Mouse (Mus musculus): Measurements from ENCODE around the gene Ptgr2. TPM values are rescaled to one million over a fixed set of nuclear protein-coding genes. Genes with fewer than 3 reads are reported as not detected.
"Not testable (repeated sequence)": the region's sequence is repeated elsewhere in the genome, so short reads cannot be mapped to it uniquely, and the experiment has no call there.

Gene Ptgr2
- total RNA-seq, 2 experiments from 2014 or later: 56.3 to 98.8 TPM

DNA sequence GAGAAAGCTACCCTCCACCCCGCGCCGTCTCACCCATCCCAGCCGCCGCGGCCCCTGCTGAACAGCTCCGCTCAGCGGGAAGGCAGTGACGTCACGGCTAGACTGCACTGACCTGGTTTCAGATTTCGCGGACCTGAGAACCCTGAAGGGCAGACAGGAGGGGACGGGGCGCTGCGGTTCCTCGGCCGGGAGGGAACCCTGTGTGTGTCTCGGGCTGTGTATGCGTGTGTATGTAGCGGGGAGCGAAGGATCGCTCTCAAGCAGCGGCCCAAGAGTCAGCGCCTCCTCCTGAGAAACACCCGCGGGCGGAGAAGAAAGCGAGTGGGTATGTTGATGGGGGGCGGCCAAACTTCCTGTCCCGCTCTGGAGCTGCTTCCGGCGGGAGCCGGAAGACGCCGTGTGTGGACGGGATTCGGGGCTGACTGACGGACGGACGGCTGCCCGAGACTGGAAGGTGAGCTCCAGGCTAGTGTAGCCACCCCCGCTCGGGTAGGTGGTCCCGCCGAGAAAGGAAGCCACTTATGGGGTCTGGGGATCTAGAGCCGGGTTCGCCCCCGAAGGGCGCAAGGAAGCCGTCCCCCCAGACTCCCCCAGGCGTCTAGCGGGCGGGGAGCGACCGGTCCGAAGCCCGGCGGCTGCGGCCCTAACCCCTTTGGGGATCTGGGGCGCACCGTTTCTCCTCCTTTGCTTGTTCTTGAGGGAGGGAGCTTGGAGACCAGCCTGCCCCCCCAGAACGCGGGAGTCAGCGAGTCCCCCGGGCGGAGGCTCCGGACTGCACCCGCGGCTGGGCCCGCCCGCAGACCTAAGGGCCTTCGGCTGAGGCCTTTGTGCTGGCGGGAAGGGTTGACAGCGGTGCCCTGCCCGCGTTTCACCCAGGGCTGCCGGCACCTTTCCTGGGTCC is 31.9 kb downstream of the Ptgr2 start, which contains the start of gene Zfp410:
Gene Zfp410 (plus strand): TSS at position 132 of the 901 bp plus-strand sequence.
- TF ChIP-seq CTCF (IDR thresholded peaks at IDR 0.05): 0 out of 2 replicates have a peak, but pooled peaks have one; percentile 0
- Histone ChIP-seq H3K4me3 (peak within 1 kb of the TSS; percentile 80), H3K27ac (peak within 1 kb of the TSS; percentile 99)
- intact Hi-C loops (cut with DNase I): loop anchor here (2.0 kb wide), 1 partner anchor 32 kb away; the partner anchor contains the start of gene Ptgr2
- peak; percentile 93 for DNase-seq

DNA sequence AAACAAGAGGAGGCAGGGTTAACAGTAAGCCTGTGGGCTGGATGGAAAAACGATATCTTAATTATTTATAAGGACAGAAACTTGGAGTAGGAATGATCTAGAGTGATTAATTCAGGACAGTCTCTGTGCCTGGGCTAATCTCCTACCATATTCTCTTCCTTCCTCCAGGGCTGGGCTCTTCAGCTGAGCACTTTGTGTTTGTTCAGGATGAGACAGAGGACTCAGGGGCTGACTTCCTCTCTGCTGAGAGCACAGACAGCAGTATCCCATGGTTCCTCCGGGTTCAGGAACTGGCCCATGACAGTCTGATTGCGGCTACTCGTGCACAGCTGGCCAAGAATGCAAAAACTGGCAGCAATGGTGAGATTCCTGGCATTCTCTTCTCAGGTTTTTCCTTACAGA is 42.1 kb downstream of the Ptgr2 start:
- H3K4me3 ChIP-seq: no peak overlapping the region
- H3K27ac ChIP-seq: peak overlapping the region; percentile 40
- TF ChIP-seq CTCF (IDR thresholded peaks at IDR 0.05): no peak
- intact Hi-C loops (cut with DNase I): no loop called here
- no peak for DNase-seq

GRCm38 (mm10) chr12:84336963-84337625 is 52.1 kb downstream of the Ptgr2 start:
- no peak for DNase-seq
- TF ChIP-seq CTCF (IDR thresholded peaks at IDR 0.05): no peak
- Histone ChIP-seq H3K27ac (no peak overlapping the region), H3K4me3 (no peak overlapping the region)
- intact Hi-C loops (cut with DNase I): no loop called here

- Histone ChIP-seq H3K27ac (no peak overlapping the region), H3K4me3 (no peak overlapping the region)
- intact Hi-C loops (cut with DNase I): no loop called here
- TF ChIP-seq CTCF (IDR thresholded peaks at IDR 0.05): peak; percentile 43
- DNase-seq: no peak
These were observed 62.2 kb downstream of the Ptgr2 start for GRCm38 (mm10) chr12:84347192-84347591.

DNA sequence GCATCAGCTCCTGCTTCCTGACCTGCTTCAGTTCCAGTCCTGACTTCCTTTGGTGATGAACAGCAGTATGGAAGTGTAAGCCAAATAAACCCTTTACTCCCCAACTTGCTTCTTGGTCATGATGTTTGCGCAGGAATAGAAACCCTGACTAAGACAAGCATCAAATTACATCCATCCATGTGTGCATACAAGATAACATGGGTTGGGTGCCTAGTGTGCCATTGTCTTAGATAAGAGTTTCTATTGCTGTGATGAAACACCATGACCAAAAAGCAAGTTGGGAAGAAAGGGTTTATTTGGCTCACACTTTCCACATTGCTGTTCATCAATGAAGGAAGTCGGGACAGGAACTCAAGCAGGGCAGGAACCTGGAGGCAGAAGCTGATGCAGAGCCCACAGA is 73.7 kb downstream of the Ptgr2 start:
- H3K27ac ChIP-seq; H3K4me3 ChIP-seq; DNase-seq; intact Hi-C loops (cut with DNase I): not testable (repeated sequence)

GRCm38 (mm10) chr12:84361555-84362489 is 76.8 kb downstream of the Ptgr2 start, which contains the start of the genes Coq6 and Fam161b:
Coq6 (plus strand) TSS chr12:84361657.
Fam161b (minus strand) TSS chr12:84361833.
- H3K27ac ChIP-seq: peak within 1 kb of the TSS; percentile 89
- intact Hi-C loops (cut with DNase I): no loop called here
- H3K4me3 ChIP-seq: peak within 1 kb of the TSS; percentile 92
- DNase-seq: peak; percentile 97
- TF ChIP-seq CTCF (IDR thresholded peaks at IDR 0.05): no peak; the same call in 1 of the 2 replicates

DNA sequence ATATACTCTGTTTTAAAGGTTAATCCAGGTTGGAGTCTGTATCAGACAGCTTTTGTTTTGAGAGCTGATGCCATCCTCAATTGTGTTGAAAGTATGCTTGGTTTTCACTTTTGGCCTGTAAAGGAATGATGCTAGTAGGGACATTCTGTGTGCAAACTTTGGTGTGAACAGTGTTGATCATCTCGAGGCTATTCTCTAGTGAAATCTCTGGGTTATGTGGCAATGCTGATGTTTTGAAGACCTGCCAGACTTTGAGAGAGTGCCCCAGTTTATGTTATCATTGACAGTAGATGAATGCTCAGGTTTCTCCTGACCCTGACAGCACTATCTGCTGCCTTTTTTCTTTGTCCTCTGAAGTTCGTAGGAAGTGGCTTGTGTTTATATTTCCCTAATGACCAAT is 77.8 kb downstream of the Ptgr2 start:
- Histone ChIP-seq H3K27ac (no peak overlapping the region), H3K4me3 (peak overlapping the region; percentile 92)
- intact Hi-C loops (cut with DNase I): no loop called here
- TF ChIP-seq CTCF (IDR thresholded peaks at IDR 0.05): no peak
- no peak for DNase-seq

- no peak overlapping the region for H3K4me3 ChIP-seq
- H3K27ac ChIP-seq: no peak overlapping the region
- intact Hi-C loops (cut with DNase I): no loop called here
- TF ChIP-seq CTCF (IDR thresholded peaks at IDR 0.05): no peak
- DNase-seq: no peak
These were observed 79.3 kb downstream of the Ptgr2 start for GRCm38 (mm10) chr12:84364291-84364690.

GRCm38 (mm10) chr12:84365137-84365536 is 80.1 kb downstream of the Ptgr2 start:
- intact Hi-C loops (cut with DNase I): no loop called here
- H3K4me3 ChIP-seq: no peak overlapping the region
- no peak for TF ChIP-seq CTCF (IDR thresholded peaks at IDR 0.05)
- no peak for DNase-seq
- no peak overlapping the region for H3K27ac ChIP-seq

Other genes with a start within 250 kb of the Ptgr2 start
- under 1 TPM; 0.05 to 0.08 TPM for gene Acot4, start 246.9 kb upstream of the Ptgr2 start, total RNA-seq (2021)
- not detected for gene Gm49366, start 246.3 kb upstream of the Ptgr2 start, total RNA-seq (2021)
- not detected for gene Acot3, start 233.1 kb upstream of the Ptgr2 start, total RNA-seq (2021)
- under 1 TPM in 1 of 2 experiments, not detected in 1; 0.17 TPM for gene Acot5, start 215.9 kb upstream of the Ptgr2 start, total RNA-seq (2021)
- 1 to 10 TPM; 1.7 to 2.5 TPM for gene Acot6, start 184.6 kb upstream of the Ptgr2 start, total RNA-seq (2021)
- gene Dnal1, start 170.9 kb upstream of the Ptgr2 start, total RNA-seq (2021): 1 to 10 TPM; 9.8 to 10.0 TPM
- under 1 TPM; 0.10 to 0.17 TPM for gene Pnma1, start 136.7 kb upstream of the Ptgr2 start, total RNA-seq (2021)
- 10 to 100 TPM; 10.2 to 11.9 TPM for gene Elmsan1, start 66.4 kb upstream of the Ptgr2 start, total RNA-seq (2021)
- 10 to 100 TPM; 21.2 to 24.9 TPM for gene Zfp410, start 31.6 kb downstream of the Ptgr2 start, total RNA-seq (2021)
- 10 to 100 TPM; 20.0 to 31.0 TPM for gene Coq6, start 76.4 kb downstream of the Ptgr2 start, total RNA-seq (2021)
- gene Fam161b, start 76.6 kb downstream of the Ptgr2 start, total RNA-seq (2021): 1 to 10 TPM in 1 of 2 experiments, under 1 TPM in 1; 0.82 to 1.3 TPM
- 10 to 100 TPM; 12.2 to 14.4 TPM for gene Entpd5, start 123.8 kb downstream of the Ptgr2 start, total RNA-seq (2021)
- gene Bbof1, start 123.8 kb downstream of the Ptgr2 start, total RNA-seq (2021): 1 to 10 TPM; 1.0 to 1.6 TPM
- gene Rnf113a2, start 132.0 kb downstream of the Ptgr2 start, total RNA-seq (2021): 10 to 100 TPM in 1 of 2 experiments, 1 to 10 TPM in 1; 8.5 to 10.8 TPM
- 100 to 1,000 TPM in 1 of 2 experiments, 10 to 100 TPM in 1; 93.1 to 128 TPM for gene Aldh6a1, start 165.8 kb downstream of the Ptgr2 start, total RNA-seq (2021)
- gene Lin52, start 166.2 kb downstream of the Ptgr2 start, total RNA-seq (2021): 10 to 100 TPM in 1 of 2 experiments, 1 to 10 TPM in 1; 10.0 to 10.7 TPM